Mouse (Mus musculus): ENCODE data around the gene Cdc123.

DNA sequence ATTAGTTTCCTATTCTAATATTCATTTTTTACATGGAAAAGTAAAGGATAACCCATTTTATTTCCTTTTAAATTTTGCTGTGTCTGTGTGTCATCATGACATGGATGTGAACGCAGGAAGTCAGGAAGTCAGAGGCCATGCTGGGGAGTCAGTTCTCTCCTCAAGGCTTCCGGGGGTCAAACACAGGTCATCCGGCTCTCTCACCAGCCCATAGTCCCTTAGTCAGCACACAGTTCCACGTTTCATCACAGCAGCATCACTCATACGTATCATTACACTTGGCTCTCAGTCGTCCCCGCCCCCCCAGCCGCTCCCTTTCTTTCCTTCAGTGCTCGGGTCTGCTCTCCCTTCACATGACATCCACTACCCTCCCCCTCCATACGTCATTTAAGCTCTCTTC lies 51.2 kb downstream of the Cdc123 start:
- no peak for TF ChIP-seq POLR2A (IDR thresholded peaks at IDR 0.05; ENCODE audit: extremely low read depth, insufficient read depth, low read length)
- no peak for TF ChIP-seq CTCF (IDR thresholded peaks at IDR 0.05; ENCODE audit: low read depth, low read length)
